Comparison of ENCODE assay signal across 12 mouse cellular contexts in genomic region chr2:38198072-38198471, GRCm38 (mm10).
"Had no signal": no experiment of that assay in that cellular context is flagged by ENCODE, and none has a peak within 500 bp of the region (broad histone marks: within the 10 kb centered on the region; RNA-seq: fewer than 3 reads in every experiment).

No protein-coding gene starts in this region.

- H3K27ac ChIP-seq: left cerebral cortex, adult 2 months; limb, embryonic 10.5 days; midbrain, embryonic 15.5 days; neural tube, embryonic 12.5 days had no signal

- H3K4me1 ChIP-seq: neural tube, embryonic 12.5 days had no signal

- H3K9me3 ChIP-seq: limb, embryonic 10.5 days; midbrain, embryonic 15.5 days; neural tube, embryonic 12.5 days had no signal

- H3K4me3 ChIP-seq: left cerebral cortex, adult 2 months; limb, embryonic 10.5 days; midbrain, embryonic 15.5 days; neural tube, embryonic 12.5 days had no signal

- H3K9ac ChIP-seq: midbrain, embryonic 15.5 days; neural tube, embryonic 12.5 days had no signal

- DNase-seq: kidney, adult 8-10 months; kidney, postnatal 25 days; lung, adult 18-20 months; lung, postnatal 36 days; right cerebral cortex, postnatal 14 days; thymus, postnatal 4 days had no signal

- H3K4me2 ChIP-seq: midbrain, embryonic 11.5 days; midbrain, embryonic 15.5 days; neural tube, embryonic 12.5 days had no signal

- H3K27me3 ChIP-seq: midbrain, embryonic 15.5 days; neural tube, embryonic 12.5 days had no signal

- H3K36me3 ChIP-seq: limb, embryonic 10.5 days; midbrain, embryonic 15.5 days; neural tube, embryonic 12.5 days had no signal

- ATAC-seq: intestine, postnatal 0 days; midbrain, embryonic 15.5 days had no signal
